Mouse (Mus musculus): ENCODE data around the gene Pigr.

The Pigr gene

GRCm38 (mm10) chr1:130877889-130878614, 51.6 kb downstream of the Pigr start:
- DNase-seq (ENCODE audit: low spot score) = peak; percentile 54

- no peak for DNase-seq (ENCODE audit: low spot score)
These were observed 53.4 kb downstream of the Pigr start for GRCm38 (mm10) chr1:130879927-130880326.

- no peak for DNase-seq (ENCODE audit: low spot score)
These were observed 56.7 kb downstream of the Pigr start for GRCm38 (mm10) chr1:130883146-130883545.

- DNase-seq (ENCODE audit: low spot score) = no peak
These were observed 60.9 kb downstream of the Pigr start, which contains the start of gene Il24 for GRCm38 (mm10) chr1:130887354-130887753. TSS of gene Il24 (minus strand) at chr1:130887454.

GRCm38 (mm10) chr1:130892446-130892845, 66.0 kb downstream of the Pigr start:
- DNase-seq (ENCODE audit: low spot score) = no peak

- no peak for DNase-seq (ENCODE audit: low spot score)
These were observed 67.0 kb downstream of the Pigr start for GRCm38 (mm10) chr1:130893329-130894040.

GRCm38 (mm10) chr1:130894468-130894867, 68.0 kb downstream of the Pigr start:
- no peak for DNase-seq (ENCODE audit: low spot score)
